Mouse (Mus musculus) MEL (cell line): ENCODE data around the gene Hebp2.
A peak's percentile ranks its signal among the peaks of the same experiment; 100 is the strongest.

Experiments used
- CTCF ChIP-seq, 3 experiments: IDR thresholded peaks in 2 of 3; conservative IDR thresholded peaks in 1 of 3; 2 replicates each; pipeline ENCODE4 v1.5.1; 2011 to 2012; ENCODE audit warnings: low read length in 3 of 3, low read depth in 2 of 3, mild to moderate bottlenecking in 2 of 3, improper control_type of control experiment in 1 of 3, inconsistent platforms in 1 of 3, mixed read lengths in 1 of 3, moderate library complexity in 1 of 3; ENCODE audit not compliant: control insufficient read depth in 1 of 3, insufficient read depth in 1 of 3, poor library complexity in 1 of 3, severe bottlenecking in 1 of 3
- ELF1 ChIP-seq: IDR thresholded peaks from 2 replicates; pipeline ENCODE4 v1.6.1; 2014; ENCODE audit warnings: low read depth, mild to moderate bottlenecking, inconsistent platforms, low read length, improper control_type of control experiment, moderate library complexity
- EP300 ChIP-seq, 2 experiments: IDR thresholded peaks; 2 replicates each; pipeline ENCODE4 v1.6.1; 2011; ENCODE audit warnings: improper control_type of control experiment in 2 of 2, low read length in 2 of 2, low read depth in 1 of 2, mild to moderate bottlenecking in 1 of 2
- GATA1 ChIP-seq: IDR thresholded peaks from 2 replicates; pipeline ENCODE4 v1.6.1; 2011; ENCODE audit warnings: low read depth, low read length, improper control_type of control experiment
- HCFC1 ChIP-seq: IDR thresholded peaks from 2 replicates; pipeline ENCODE4 v1.6.1; 2012; ENCODE audit warnings: low read depth, mild to moderate bottlenecking, inconsistent platforms, low read length, improper control_type of control experiment, moderate library complexity
- MAX ChIP-seq: IDR thresholded peaks from 2 replicates; pipeline ENCODE4 v1.6.1; 2011; ENCODE audit warnings: low read length, improper control_type of control experiment
- POLR2A ChIP-seq, 2 experiments: IDR thresholded peaks; 2 replicates each; pipeline ENCODE4 v1.6.1; 2011 to 2012; ENCODE audit warnings: low read length in 2 of 2, mild to moderate bottlenecking in 2 of 2, control low read depth in 1 of 2, improper control_type of control experiment in 1 of 2, low read depth in 1 of 2, moderate library complexity in 1 of 2; ENCODE audit not compliant: control insufficient read depth in 1 of 2, insufficient read depth in 1 of 2, poor library complexity in 1 of 2
- POLR2AphosphoS5 ChIP-seq: IDR thresholded peaks from 2 replicates; pipeline ENCODE4 v1.6.1; 2012; ENCODE audit warnings: low read depth, borderline replicate concordance, mild to moderate bottlenecking, inconsistent platforms, low read length, moderate library complexity, mixed read lengths
- TAL1 ChIP-seq: IDR thresholded peaks from 2 replicates; pipeline ENCODE4 v1.6.1; 2012; ENCODE audit warnings: mild to moderate bottlenecking, inconsistent platforms, low read length, moderate library complexity, mixed read lengths
- UBTF ChIP-seq: IDR thresholded peaks from 2 replicates; pipeline ENCODE4 v1.6.1; 2012; ENCODE audit warnings: low read depth, mild to moderate bottlenecking, inconsistent platforms, low read length, improper control_type of control experiment, moderate library complexity, borderline replicate concordance; ENCODE audit not compliant: insufficient read depth
- ZMIZ1 ChIP-seq: IDR thresholded peaks from 2 replicates; pipeline ENCODE4 v1.6.1; 2012; ENCODE audit warnings: low read depth, mild to moderate bottlenecking, inconsistent platforms, low read length, improper control_type of control experiment, moderate library complexity
- ZNF384 ChIP-seq: IDR thresholded peaks from 2 replicates; pipeline ENCODE4 v1.6.1; 2012; ENCODE audit warnings: low read depth, mild to moderate bottlenecking, inconsistent platforms, low read length, improper control_type of control experiment

- TF ChIP-seq ZNF384 (no peak), EP300 (IDR thresholded peaks at IDR 0.05; ENCODE audit: low read depth in 1 of 2, low read length in 2 of 2) (no peak), CTCF (IDR thresholded peaks at IDR 0.05 in 2 of 3, conservative IDR thresholded peaks at IDR 0.05 in 1 of 3; ENCODE audit: control insufficient read depth in 1 of 3, insufficient read depth in 1 of 3, low read depth in 2 of 3, low read length in 3 of 3, poor library complexity in 1 of 3, severe bottlenecking in 1 of 3) (peak in 2 of 3 experiments; percentile 29 to 47; a peak in 3 of 6 replicates), POLR2A (IDR thresholded peaks at IDR 0.05; ENCODE audit: control insufficient read depth in 1 of 2, insufficient read depth in 1 of 2, low read depth in 1 of 2, low read length in 2 of 2, poor library complexity in 1 of 2) (no peak), GATA1 (no peak), MAX (no peak), UBTF (no peak), TAL1 (no peak), ELF1 (no peak), ZMIZ1 (no peak), POLR2AphosphoS5 (no peak), HCFC1 (no peak)
Measured at GRCm38 (mm10) chr10:18572581-18572980, 26.7 kb upstream of the Hebp2 start.
